Mouse (Mus musculus): ENCODE measurements at regions not wholly inside any gene's neighbourhood (a gene's known extent, or its start where the extent isn't known, plus 50 kb on each side); places are given as distances from the start of the nearest gene placed in this dataset.

GRCm38 (mm10) chr3:139135371-139135770, 60.4 kb upstream of the Rap1gds1 start:
- DNase-seq (ENCODE audit: low read depth): no peak

- DNase-seq (ENCODE audit: low read depth): no peak
These were observed 61.0 kb upstream of the Rap1gds1 start for GRCm38 (mm10) chr3:139136044-139136443.

GRCm38 (mm10) chr3:139152654-139153053, 52.8 kb upstream of the Stpg2 start:
- DNase-seq (ENCODE audit: low read depth): peak; percentile 10

GRCm38 (mm10) chr3:139154294-139154693, 51.2 kb upstream of the Stpg2 start:
- DNase-seq (ENCODE audit: low read depth): no peak

Measured in induced T-regulatory cell, adult 2 months (primary cell).